Mouse (Mus musculus) lung, embryonic 15.5 days (tissue): ENCODE results near the gene Rbm26. TPM values are rescaled to one million over a fixed set of nuclear protein-coding genes. Genes with fewer than 3 reads are reported as not detected.

Source experiments
- ATAC-seq: fragments of 200-750 bp; cut with Nextera tagmentation; 2 replicates; pipeline ENCODE4 v1.8.0; 2017; ENCODE audit warnings: moderate number of reproducible peaks, borderline replicate concordance; ENCODE audit not compliant: low FRiP score, low TSS enrichment; ENCODE audit errors: extremely low read depth
- H3K27ac ChIP-seq: fragments of 300-500 bp; sonication (generic); 2 replicates; pipeline ENCODE4 v1.5.1; 2015; ENCODE audit warnings: moderate library complexity, mild to moderate bottlenecking, inconsistent platforms
- H3K27me3 ChIP-seq: fragments of 300-500 bp; sonication (generic); 2 replicates; pipeline ENCODE4 v1.6.1; 2015; ENCODE audit warnings: inconsistent platforms
- H3K36me3 ChIP-seq: fragments of 300-500 bp; sonication (generic); 2 replicates; pipeline ENCODE4 v1.6.1; 2015; ENCODE audit warnings: inconsistent platforms
- H3K4me1 ChIP-seq: fragments of 300-500 bp; sonication (generic); 2 replicates; pipeline ENCODE4 v1.6.1; 2015; ENCODE audit warnings: inconsistent platforms
- H3K4me2 ChIP-seq: fragments of 300-500 bp; sonication (generic); 2 replicates; pipeline ENCODE4 v1.6.1; 2015; ENCODE audit warnings: inconsistent platforms, mild to moderate bottlenecking, moderate library complexity
- H3K4me3 ChIP-seq: fragments of 300-500 bp; sonication (generic); 2 replicates; pipeline ENCODE4 v1.5.1; 2015; ENCODE audit warnings: mild to moderate bottlenecking, inconsistent platforms
- H3K9ac ChIP-seq: fragments of 300-500 bp; sonication (generic); 2 replicates; pipeline ENCODE4 v1.6.1; 2015; ENCODE audit warnings: inconsistent platforms
- H3K9me3 ChIP-seq: fragments of 300-500 bp; sonication (generic); 2 replicates; pipeline ENCODE4 v1.6.1; 2016; ENCODE audit warnings: inconsistent platforms
- WGBS: fragments of 180-500 bp; shearing (Covaris S2); methylation state at CpG from one replicate; pipeline ENCODE4 v1.1.7; 2015; 5-methylcytosine and 5-hydroxymethylcytosine counted together
- polyA plus RNA-seq: library from polyadenylated mRNA; unstranded; fragments of >200 nt; fragmentation: Nextera tagmentation; extraction: Ambion mirVana; gene quantifications from 2 replicates; pipeline ENCODE4 v1.2.1, GENCODE M21; 2015

Rbm26 gene
- polyA plus RNA-seq, 1 experiment from 2014 or later, result 30.0 TPM

DNA sequence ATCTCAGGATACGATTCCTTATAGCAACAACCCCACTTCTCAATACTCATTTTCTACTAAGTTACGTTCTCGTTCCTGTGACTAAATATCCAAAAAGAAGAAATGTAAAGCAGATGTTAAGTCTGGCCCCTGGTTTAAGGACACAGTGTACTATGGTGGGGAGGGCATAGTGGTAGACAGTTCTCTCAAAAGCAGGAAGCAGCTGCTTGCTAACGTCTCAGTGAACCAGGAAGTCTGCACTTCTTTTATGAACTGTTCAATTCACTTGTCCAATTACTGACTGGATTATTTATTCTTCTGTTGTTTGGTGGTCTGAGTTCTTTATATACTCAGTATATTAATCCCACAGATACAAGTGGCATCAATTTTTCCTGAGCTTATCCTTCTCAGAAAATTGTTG is 12.3 kb downstream of the Rbm26 start:
- Histone ChIP-seq H3K4me3 (no peak overlapping the region), H3K4me1 (0 out of 2 replicates have a peak, but pooled peaks cover 5% of the 10 kb centered on the region), H3K9me3 (no peaks in the 10 kb centered on the region), H3K36me3 (no peaks in the 10 kb centered on the region), H3K9ac (no peak overlapping the region), H3K4me2 (no peak overlapping the region), H3K27ac (no peak overlapping the region), H3K27me3 (no peaks in the 10 kb centered on the region)
- WGBS, result 62% methylated on average over 4 of the region's 4 CpGs
- ATAC-seq, result no peak

DNA sequence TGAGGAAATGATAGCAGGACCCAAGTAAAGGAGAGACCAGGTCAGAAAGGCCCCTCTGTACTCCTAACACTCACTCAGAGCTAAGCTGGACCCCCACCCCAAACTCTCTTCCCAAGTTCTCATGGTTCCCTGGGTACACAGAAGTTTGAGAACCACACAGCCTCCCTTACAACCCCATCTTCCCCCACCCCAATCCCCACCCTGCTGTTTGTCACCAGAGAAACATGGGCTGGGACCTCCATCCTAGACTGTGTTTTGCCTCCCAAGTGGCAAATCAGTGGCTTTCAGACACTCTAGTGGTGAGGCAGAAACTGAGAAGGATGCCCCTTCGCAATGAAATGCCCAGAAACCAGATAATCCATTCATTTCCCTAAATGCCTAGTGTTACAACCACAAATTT is 15.8 kb downstream of the Rbm26 start:
- no peaks in the 10 kb centered on the region for H3K27me3 ChIP-seq
- ATAC-seq, result no peak
- no peak overlapping the region for H3K27ac ChIP-seq
- no peak overlapping the region for H3K4me2 ChIP-seq
- no peak overlapping the region for H3K4me3 ChIP-seq
- no peak overlapping the region for H3K9ac ChIP-seq
- H3K36me3 ChIP-seq, result peaks cover 16% of the 10 kb centered on the region; the same call in 1 of the 2 replicates
- 0 out of 2 replicates have a peak, but pooled peaks cover 5% of the 10 kb centered on the region for H3K4me1 ChIP-seq
- WGBS, result 95% methylated on average over 1 of the region's 1 CpGs
- no peaks in the 10 kb centered on the region for H3K9me3 ChIP-seq

DNA sequence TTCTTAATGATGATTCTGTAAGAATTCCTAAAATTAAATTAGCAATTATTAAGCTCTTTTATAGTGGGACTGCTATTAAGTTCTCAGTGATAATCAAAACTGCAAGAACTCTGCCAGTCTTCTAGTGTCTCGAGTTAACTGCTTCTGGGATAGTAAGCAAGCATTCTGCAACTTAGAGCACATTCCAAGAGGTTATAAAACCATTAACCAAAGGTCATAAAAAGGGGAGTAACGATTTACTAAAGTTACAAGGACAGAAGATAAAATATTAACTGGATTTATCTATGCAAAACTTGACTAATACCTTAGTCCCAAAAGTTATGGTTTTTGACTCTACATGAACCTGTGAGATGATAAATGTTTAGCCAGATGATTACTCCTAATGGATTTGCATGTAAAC is 18.6 kb downstream of the Rbm26 start:
- 82% methylated on average over 2 of the region's 2 CpGs for WGBS
- H3K36me3 ChIP-seq, result peaks cover 19% of the 10 kb centered on the region; the same call in 1 of the 2 replicates
- no peak for ATAC-seq
- no peaks in the 10 kb centered on the region for H3K9me3 ChIP-seq
- H3K4me2 ChIP-seq, result no peak overlapping the region
- no peak overlapping the region for H3K4me3 ChIP-seq
- H3K27me3 ChIP-seq, result no peaks in the 10 kb centered on the region
- H3K9ac ChIP-seq, result no peak overlapping the region
- H3K27ac ChIP-seq, result no peak overlapping the region
- H3K4me1 ChIP-seq, result no peaks in the 10 kb centered on the region

DNA sequence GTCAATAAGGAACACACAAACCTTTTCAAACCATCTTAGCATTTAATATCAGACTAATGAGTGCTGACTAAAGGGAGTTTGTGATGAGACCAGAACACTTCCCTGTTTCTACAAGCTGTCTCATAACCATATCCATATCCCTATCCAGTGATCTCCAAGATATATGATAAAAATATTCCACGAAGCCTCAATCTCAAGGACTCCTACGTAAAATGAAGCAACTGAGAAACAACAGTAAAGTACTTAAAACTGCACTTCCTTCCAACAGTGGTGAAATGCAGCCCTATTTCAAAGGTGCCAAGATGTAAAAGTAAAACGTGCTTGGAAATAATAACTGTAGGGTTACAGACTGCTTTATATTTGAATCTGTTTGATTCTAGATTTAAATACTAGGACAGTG is 43.1 kb downstream of the Rbm26 start:
- H3K4me1 ChIP-seq, result no peaks in the 10 kb centered on the region
- no peak overlapping the region for H3K4me2 ChIP-seq
- H3K36me3 ChIP-seq, result peaks cover 29% of the 10 kb centered on the region
- ATAC-seq, result no peak
- no peaks in the 10 kb centered on the region for H3K27me3 ChIP-seq
- no peaks in the 10 kb centered on the region for H3K9me3 ChIP-seq
- 95% methylated on average over 3 of the region's 3 CpGs for WGBS
- no peak overlapping the region for H3K9ac ChIP-seq
- no peak overlapping the region for H3K4me3 ChIP-seq
- H3K27ac ChIP-seq, result no peak overlapping the region

DNA sequence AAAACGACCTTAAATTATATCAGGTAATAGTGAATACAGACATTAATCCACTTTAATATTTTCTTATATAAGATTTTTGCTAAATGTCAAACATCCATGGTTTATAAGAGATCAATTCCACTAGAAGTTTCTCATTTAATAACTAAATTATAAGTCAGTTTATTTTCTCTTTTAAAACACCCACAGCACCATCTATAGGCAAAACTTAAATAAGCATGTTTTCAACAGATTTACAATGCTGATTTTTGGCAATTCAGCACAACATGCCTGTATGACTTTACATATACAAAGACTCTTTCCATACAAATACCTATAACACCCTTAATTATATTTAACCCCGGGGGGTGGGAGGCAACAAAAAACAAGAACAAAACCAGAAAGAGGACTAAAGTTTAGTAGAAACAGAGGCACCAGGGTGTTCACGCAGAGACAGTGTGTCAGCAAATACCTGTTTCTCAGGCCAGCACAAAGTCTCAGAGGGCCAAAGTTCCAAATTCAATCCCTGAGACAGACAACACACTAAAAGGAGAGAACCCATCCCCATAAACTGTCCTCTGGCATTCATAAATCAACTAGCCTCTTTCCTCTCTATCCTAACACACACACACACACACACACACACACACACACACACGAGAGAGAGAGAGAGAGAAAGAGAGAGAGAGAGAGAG is 49.3 kb downstream of the Rbm26 start:
- WGBS, result 82% methylated on average over 4 of the region's 4 CpGs
- Histone ChIP-seq H3K36me3 (peaks cover 51% of the 10 kb centered on the region), H3K9me3 (no peaks in the 10 kb centered on the region), H3K4me1 (no peaks in the 10 kb centered on the region), H3K9ac (no peak overlapping the region), H3K4me3 (no peak overlapping the region), H3K27ac (no peak overlapping the region), H3K4me2 (no peak overlapping the region), H3K27me3 (no peaks in the 10 kb centered on the region)
- no peak for ATAC-seq

DNA sequence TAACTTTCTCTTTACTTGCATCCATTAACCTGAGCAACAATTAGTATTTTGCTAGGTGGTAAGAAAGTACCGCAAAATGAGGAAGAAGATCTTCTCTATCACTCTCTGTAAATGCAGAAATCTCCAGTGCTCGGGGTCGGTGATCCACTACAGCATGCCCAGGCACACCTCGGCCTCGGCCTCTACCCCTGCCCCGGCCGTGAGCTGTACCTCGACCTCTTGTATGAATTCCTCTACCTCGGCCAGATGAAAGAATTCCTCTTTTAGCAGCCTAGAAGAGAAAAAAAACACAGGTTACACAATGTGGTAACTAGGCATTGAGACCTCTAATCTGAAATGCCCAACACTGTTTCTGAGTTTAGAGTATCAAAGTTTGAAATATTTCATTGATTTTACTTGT is 52.6 kb downstream of the Rbm26 start:
- no peak overlapping the region for H3K4me2 ChIP-seq
- H3K4me1 ChIP-seq, result no peaks in the 10 kb centered on the region
- H3K9ac ChIP-seq, result no peak overlapping the region
- H3K9me3 ChIP-seq, result no peaks in the 10 kb centered on the region
- H3K36me3 ChIP-seq, result peaks cover 46% of the 10 kb centered on the region
- H3K27ac ChIP-seq, result no peak overlapping the region
- no peaks in the 10 kb centered on the region for H3K27me3 ChIP-seq
- no peak overlapping the region for H3K4me3 ChIP-seq
- ATAC-seq, result no peak
- WGBS, result 91% methylated on average over 9 of the region's 9 CpGs

DNA sequence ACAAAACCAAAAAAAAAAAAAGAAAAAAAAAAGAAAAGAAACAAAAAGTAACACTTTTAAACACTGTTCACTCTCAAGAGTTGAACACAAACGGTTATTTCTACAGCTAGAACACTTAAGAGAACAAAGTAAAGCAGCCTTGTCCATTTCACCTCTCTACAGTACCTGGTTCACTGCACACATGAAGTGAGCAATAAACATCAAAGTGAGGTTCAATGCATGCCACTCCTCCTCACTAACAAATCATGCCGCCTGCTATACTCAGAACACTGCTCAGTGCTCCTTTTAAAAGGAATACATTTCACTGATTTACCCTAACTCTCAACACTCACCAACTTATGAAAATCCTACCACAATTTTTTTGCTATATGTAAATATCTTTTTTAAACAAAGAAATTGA is 61.7 kb downstream of the Rbm26 start:
- 86% methylated on average over 2 of the region's 2 CpGs for WGBS
- no peaks in the 10 kb centered on the region for H3K27me3 ChIP-seq
- no peak for ATAC-seq
- H3K9ac ChIP-seq, result no peak overlapping the region
- H3K4me3 ChIP-seq, result no peak overlapping the region
- H3K4me1 ChIP-seq, result no peaks in the 10 kb centered on the region
- no peak overlapping the region for H3K27ac ChIP-seq
- H3K9me3 ChIP-seq, result no peaks in the 10 kb centered on the region
- peaks cover 24% of the 10 kb centered on the region for H3K36me3 ChIP-seq
- H3K4me2 ChIP-seq, result no peak overlapping the region

DNA sequence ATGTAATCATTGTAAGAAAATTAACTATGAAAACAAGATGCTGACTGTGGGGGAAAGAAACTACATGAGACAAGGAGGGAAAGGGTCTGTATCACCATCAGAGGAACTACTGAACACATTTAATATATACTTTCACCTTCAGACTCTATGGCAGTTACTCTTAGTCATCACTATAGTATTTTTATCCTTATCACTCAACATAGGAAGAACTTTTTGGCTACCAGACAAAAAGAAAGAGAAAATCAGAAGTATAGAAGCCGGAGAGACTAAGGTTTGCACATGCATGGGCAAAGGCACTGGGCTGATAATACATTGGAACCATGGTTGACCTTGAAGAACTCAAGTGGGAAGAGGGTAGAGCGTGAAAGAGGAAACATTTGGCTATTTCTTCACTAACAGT is 70.9 kb downstream of the Rbm26 start:
- WGBS, result 96% methylated on average over 2 of the region's 2 CpGs
- Histone ChIP-seq H3K9ac (no peak overlapping the region), H3K4me3 (no peak overlapping the region)

DNA sequence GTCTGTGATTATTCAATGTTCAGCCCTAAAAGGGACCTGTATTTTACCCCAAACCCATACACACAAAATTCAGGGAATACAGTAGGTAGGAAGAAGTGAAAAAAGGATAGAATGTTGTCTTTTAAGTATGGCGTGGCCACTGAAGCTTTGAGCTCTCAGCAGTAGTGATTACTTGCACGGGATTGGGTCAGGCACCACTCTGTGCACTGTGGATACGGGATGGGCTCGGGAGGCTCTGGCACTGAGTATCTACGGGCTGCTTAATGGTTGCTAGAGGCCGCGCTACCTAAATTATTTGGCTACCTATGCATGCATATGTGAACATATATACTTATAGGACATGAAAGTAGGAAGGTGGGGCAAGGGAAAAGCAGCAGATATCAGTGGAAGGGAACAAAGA is 78.3 kb downstream of the Rbm26 start:
- WGBS, result 78% methylated on average over 7 of the region's 7 CpGs
- Histone ChIP-seq H3K4me3 (no peak overlapping the region), H3K4me1 (no peaks in the 10 kb centered on the region), H3K27me3 (no peaks in the 10 kb centered on the region), H3K36me3 (no peaks in the 10 kb centered on the region), H3K27ac (no peak overlapping the region), H3K9me3 (no peaks in the 10 kb centered on the region), H3K4me2 (no peak overlapping the region), H3K9ac (no peak overlapping the region)
- ATAC-seq, result no peak

More for the DNA sequence above, 70.9 kb downstream of the Rbm26 start:
- no peak overlapping the region for H3K27ac ChIP-seq
- H3K4me2 ChIP-seq, result no peak overlapping the region
- H3K27me3 ChIP-seq, result no peaks in the 10 kb centered on the region
- no peak for ATAC-seq
- no peaks in the 10 kb centered on the region for H3K9me3 ChIP-seq
- no peaks in the 10 kb centered on the region for H3K4me1 ChIP-seq
- 0 out of 2 replicates have a peak, but pooled peaks cover 3% of the 10 kb centered on the region for H3K36me3 ChIP-seq

DNA sequence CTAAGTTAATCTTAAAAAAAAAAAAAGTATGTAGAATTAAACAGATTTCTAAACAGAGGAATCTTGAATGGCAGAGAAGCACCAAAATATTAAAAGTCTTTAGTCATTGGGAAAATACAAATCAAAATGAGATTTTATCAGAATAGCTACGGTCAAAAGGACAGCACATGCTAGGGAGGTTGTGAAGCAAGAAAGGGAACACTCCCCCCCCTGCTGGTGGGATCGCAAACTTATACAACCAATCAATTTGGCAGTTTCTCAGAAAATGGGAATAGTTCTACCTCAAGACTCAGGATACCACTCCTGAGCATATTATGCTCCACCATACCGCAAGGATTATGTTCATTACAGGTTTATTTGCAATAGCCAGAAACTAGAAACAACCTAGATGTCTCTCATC is 80.9 kb downstream of the Rbm26 start:
- H3K4me1 ChIP-seq, result no peaks in the 10 kb centered on the region
- no peaks in the 10 kb centered on the region for H3K9me3 ChIP-seq
- H3K27ac ChIP-seq, result no peak overlapping the region
- H3K36me3 ChIP-seq, result no peaks in the 10 kb centered on the region
- ATAC-seq, result no peak
- no peaks in the 10 kb centered on the region for H3K27me3 ChIP-seq
- H3K9ac ChIP-seq, result no peak overlapping the region
- no peak overlapping the region for H3K4me2 ChIP-seq
- WGBS, result 46% methylated on average over 3 of the region's 3 CpGs
- H3K4me3 ChIP-seq, result no peak overlapping the region

DNA sequence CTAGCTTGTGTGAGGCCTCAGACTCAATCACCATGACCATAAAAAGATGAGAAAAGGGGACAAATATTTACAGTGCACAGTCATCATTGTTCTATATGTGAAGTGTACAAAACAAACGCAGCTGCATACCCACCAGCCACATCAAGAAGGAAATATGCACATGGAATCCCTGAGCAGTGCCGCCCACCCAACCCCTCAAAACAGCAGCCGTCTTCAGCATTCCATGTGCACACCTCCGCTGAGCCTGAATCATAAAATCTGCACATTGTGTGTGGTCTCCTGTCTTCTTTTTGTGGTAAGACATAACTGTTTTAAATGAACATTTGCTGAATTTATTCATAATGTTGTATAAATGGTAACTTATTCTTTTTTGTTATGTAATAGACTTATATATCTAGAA is 90.1 kb downstream of the Rbm26 start:
- no peaks in the 10 kb centered on the region for H3K9me3 ChIP-seq
- H3K27me3 ChIP-seq, result no peaks in the 10 kb centered on the region
- H3K27ac ChIP-seq, result no peak overlapping the region
- 0 out of 2 replicates have a peak, but pooled peaks cover 4% of the 10 kb centered on the region for H3K4me1 ChIP-seq
- WGBS, result 56% methylated on average over 4 of the region's 4 CpGs
- no peak overlapping the region for H3K4me2 ChIP-seq
- ATAC-seq, result no peak
- H3K9ac ChIP-seq, result no peak overlapping the region
- no peaks in the 10 kb centered on the region for H3K36me3 ChIP-seq
- no peak overlapping the region for H3K4me3 ChIP-seq

DNA sequence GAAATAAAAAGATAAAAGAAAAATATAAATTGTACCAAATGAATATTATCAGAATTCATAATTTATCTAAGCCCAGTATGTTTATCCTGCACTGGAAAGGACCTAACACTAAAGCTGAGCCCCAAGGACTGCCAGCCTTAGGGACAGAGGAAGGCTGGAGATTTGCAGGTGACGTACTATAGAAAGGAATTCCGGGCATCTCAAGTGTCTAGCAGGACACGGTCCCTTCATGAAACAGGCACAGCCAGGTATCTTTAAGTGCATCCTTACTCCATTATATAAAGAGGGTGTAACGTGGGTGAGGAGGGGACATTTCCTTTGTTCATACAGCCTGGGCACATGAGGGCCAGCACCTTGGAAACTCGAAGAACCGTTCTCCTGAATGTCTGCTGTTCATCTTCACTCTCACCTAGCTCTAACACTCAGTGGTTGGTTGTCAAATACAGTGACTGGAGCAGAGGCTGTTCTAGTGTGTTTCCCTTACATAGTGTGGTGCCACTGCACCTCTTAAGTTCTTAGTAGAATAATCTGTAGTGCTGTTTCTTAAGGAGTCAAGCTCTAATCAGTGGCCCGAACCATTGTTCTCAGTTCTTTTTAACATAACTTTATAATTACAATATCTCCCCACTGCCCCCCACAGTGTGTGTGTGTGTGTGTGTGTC is 91.7 kb downstream of the Rbm26 start:
- H3K4me1 ChIP-seq, result 0 out of 2 replicates have a peak, but pooled peaks cover 4% of the 10 kb centered on the region
- no peak overlapping the region for H3K9ac ChIP-seq
- ATAC-seq, result peak; percentile 90
- H3K36me3 ChIP-seq, result no peaks in the 10 kb centered on the region
- WGBS, result 43% methylated on average over 7 of the region's 7 CpGs
- H3K4me2 ChIP-seq, result no peak overlapping the region
- H3K4me3 ChIP-seq, result no peak overlapping the region
- H3K27me3 ChIP-seq, result no peaks in the 10 kb centered on the region
- H3K27ac ChIP-seq, result peak overlapping the region; percentile 70
- no peaks in the 10 kb centered on the region for H3K9me3 ChIP-seq
